Mouse (Mus musculus) cerebellum, adult 8-10 months (tissue): ENCODE results near the gene Timmdc1.

Source experiments
- DNase-seq: peaks from one replicate; pipeline ENCODE4 v3.0.0; 2022

Timmdc1 gene

DNA sequence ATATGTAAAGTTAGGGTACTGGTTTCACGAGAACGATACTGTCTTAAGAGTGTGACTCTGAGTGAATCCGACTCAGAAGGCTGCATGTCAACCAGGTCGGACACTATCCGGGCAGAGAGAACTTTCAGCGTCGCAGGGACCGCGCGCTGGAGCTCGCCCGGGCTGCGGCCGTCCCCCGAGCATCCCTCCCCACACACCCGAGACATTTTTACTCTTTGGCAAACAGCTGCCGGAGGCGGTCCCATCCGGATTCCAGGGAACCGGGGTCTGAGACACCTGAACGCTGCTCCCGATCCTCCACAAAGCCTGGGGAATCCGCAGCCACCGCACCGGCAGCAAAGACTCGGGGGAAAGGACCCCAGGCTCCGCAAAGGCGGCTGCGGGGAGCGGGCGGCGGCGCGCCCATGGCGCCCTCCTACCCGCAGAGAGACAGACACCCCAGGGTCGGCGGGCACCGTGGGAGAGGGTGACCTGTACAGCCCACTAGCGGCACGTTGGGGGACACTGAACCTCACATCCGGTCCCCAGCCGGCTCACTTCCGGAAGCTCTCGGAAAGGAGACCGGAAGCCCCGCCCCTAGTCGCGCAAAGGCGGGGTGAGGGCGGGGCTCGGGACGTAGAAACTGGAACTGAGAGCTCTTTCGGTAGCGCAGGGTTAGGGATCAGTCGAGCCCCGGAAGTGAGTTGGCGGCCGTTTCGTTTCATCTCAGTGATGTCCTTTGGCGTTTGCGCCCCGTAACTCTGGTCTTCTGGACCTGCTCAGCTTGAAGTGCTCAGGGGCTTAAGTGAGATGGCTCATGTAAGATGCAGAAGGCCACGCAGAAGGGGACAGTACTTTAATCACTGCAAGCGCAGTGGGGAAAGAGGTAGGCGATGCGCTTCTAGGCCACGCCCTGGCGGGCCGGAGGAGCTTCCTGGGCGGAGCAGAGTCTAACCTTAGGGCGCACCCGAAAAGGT, at the start of gene Timmdc1:
Timmdc1 (minus strand) TSS at position 535 of the 956 bp plus-strand sequence.
- peak; percentile 95 for DNase-seq

DNA sequence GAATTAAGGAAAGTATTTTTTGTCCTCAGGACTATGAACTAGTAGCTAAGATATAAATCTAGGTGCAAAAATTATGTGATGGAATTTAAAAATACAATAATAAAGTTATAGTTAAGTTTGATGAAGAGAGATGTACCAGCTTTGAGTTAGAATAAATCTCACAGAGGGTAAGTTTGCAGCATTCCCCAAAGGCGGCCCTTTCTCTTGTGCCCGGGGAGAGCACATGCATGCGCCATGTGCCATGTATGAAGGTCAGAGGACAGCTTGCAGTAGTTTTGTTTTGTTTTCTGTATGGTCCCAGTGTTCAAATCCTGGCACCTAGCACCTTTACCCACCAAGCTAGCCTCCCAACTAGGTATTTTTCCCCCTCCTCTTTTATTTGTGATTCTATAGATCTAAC, 49.0 kb upstream of the Timmdc1 start:
- no peak for DNase-seq

DNA sequence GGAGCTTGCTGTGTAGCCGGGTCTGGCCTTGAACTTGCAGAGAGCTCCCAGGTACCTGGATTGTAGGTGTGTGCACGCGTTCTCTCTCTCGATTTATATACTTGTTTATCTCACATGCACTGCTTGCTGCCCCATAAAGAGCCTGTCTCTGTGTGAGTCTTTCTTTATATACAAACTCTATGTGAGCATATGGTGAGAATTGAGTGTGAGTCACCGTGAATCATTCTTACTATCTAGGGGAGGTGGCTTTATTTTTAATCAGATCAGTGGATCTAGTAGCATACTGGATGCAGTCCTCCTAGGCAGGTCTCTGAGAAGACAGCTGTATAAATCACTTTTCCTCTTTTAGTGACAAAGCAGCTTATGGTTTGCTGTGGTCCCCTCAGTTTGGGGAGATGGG, 45.7 kb upstream of the Timmdc1 start:
- no peak for DNase-seq

DNA sequence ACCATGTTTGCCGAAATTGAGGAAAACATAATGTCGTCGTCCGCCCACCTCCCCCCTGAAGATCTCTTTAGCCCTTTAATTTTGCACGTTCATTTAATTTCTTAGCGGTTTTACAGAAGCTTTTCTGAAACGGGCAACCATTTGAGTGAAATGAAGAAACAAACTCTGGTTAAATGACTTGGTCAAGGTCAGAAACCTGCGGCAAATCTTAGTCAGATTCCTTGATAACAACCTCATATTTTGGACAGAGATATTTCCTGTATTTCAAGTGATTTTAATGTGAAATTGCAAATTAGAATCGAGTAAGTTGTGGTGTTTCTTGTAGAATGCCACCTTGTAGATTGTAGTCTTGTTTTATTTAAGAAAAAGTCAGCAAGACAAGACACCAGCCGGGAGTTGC, 41.1 kb upstream of the Timmdc1 start:
- no peak for DNase-seq

DNA sequence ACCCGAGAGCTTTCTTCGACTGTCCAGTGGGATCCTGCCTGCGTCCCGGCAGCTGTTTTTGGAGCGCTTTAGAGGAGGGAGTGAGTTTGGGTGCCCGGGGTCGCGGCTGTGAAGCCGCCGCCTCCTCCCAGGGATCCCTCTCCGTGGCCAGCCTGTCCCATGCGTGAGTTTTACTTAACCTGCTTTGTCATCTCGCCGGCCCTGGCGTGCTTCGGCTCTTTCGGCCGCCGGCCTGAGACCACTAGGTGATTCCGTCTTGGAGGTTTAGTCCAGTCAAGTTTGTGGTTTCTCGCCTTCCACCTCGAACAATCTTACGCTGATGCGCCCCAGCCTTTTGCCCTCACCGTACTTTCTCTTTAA, 40.5 kb upstream of the Timmdc1 start:
- no peak for DNase-seq

DNA sequence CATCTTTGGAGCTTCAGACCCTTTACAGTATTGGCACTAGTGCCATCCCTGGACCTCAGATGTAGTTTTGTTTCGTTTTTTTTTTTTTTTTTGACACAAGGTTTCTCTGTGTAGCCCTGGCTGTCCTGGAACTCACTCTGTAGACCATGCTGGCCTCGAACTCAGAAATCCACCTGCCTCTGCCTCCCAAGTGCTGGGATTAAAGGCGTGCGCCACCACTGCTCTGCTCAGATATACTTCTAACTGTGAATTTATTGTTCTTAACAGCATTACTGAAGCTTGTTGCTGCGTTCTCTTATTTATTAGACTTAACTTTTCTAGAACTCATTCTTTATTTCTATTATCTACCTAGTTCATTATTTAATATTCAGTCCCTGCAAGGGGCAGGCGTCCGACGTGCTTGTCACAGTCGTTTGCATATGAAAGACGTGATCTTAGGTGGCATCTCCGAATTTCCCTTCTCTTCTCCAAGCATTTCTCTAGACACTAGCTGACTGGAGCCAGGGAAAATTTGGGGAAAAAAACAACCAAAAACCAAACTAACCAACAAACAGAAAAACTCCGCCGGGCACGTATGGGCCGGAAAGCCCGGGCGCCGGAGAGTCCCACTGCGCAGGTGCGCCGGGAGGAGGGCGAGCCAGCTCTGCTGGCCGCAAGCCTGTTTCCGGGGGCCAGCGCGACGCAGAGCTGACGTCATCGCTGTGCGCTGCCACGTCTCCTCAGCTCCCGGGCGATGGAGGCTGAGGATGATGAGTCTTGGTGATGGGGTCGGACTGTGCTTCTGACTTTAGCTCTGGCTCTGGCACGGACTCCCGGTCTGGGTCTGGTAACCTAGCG, 39.9 kb upstream of the Timmdc1 start:
- DNase-seq, result peak; percentile 94

DNA sequence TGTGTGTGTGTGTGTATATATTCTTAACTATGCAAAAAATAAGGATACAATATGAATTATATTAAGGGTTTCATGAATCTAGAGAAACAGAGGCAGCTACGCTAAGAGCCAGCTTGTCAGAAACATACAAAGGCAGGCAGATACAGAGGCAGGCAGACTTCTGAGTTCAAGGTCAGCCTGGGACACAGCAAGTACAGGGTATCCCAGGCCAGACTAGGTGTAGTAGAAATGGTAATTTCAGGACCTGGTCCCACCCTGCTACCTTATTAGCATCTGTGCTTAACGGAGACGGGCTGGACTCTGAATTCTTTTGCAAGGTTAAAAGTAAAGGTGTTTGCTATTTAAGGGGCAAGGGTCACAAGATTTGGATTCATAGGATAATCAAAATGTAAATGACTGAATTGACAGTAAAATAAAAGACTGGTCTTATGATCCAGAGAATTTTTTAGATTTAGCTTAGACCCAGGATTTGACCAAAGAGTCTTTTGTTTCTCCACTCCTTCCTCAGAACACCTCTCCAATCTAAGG, 35.8 kb upstream of the Timmdc1 start, which contains the start of gene Tmem39a:
Tmem39a (plus strand) TSS at position 478 of the 528 bp plus-strand sequence.
- no peak for DNase-seq

DNA sequence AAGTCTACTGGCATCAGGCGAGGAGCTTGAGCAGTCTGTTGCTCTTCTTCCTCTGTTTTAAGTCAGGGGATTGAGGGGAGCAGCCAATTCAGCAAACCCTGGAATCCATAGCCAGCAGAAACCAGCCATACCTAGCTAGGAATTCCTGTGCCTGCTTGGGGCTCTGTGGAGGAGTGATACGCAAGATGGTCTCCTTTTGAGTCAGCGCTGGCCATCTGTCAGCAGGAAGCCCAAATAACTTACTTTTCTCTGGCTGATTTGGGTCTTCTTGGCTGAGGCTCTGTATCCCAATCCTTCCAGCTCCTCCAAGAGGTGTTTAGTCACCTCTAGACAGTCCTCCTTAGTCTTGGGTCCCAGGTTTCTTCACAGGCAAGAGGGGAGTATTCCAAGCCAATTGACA, 33.5 kb upstream of the Timmdc1 start:
- DNase-seq, result no peak

DNA sequence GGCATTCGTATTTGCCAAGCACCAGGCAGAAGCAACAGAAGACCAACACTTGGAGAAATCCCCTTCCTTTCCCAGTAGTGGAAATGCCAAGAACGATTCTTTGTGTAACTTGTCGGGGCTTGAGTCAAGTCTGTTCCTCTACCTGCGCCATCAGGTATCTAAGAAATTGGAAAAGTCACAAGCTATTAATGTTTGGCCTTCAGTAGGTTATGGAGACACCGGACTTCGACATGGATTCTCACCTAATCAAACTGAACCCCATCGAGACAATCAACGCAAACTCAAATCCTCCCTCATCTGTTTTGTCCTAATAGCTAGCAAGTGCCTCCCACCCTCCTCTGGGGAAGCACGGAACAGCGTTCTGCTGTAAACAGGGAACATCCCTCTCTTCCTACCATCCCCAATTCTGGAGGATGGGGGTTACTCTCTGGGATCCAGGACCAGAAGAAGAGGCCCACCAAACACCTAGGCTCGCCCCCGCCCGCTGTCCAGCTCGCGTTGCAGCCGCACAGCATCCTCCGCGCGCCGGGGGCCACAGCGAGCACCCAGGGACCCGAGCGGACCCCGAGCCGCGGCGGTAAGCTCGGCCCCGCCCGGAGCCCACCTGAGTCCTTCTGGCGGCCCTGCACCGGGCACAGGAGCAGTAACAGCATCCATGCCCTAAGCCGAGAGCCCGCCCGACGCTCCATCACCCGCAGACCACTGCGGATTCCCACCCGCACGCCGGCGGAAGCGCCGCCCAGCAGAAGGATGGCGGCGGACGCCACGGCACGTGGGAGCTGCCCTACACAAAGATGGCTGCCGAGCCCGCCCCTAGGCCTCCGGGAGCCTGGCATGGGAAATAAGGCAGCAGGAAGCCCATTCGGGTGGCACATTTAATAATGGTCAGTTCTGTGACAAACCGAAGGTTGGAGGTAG, 27.3 kb upstream of the Timmdc1 start, which contains the start of gene Poglut1:
Poglut1 (minus strand) TSS at position 780 of the 918 bp plus-strand sequence.
- peak; percentile 80 for DNase-seq

DNA sequence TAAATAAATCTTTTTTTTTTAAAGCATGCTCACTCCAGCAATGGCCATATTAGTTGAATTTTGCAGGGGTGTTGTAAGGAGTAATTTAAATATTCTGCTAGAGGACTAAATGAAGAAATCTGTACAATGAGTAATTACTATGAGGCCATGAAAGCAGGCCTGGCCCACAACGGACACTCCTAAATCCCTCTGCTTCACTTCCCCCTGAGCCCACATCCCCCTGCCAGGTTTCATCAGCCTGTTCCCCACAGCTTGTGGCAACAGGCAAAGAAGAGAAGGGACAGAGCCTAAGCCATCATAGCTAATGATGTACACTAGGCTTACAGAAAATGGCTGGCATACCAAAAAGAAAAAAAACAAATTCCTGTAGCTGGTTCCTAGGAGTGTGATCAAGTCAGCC, 25.5 kb upstream of the Timmdc1 start:
- DNase-seq, result no peak

DNA sequence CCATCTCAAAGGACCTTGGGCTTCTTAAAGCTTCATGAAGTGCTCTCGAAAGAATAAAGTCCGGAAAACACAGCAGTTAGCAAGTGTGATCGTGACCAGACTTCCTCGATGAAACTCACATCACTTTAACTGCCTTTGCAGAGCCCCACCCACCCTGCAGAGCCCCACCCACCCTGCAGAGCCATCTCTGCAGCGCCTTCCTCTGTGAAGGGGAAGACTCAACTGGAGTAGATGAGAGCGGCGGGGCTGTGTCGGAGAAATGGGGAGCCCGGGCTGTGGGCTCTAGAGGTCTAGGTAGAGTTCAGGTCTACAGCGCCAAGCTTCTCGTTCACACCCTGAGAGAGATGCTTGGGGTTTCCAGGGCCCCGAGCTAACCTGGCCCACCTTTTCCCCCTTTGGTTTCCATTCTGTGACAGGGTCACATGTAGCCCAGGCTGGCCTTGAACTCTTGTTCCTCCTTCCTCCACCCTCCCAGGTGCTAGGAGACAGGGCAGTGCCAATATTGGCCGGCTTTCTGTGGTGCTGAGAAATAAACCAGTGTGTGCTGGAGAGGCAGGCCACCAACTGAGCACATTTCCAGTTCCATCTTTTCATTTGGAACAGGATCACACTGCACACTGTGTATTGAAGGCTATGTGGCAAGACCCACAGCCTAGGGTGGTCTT, 16.4 kb upstream of the Timmdc1 start:
- DNase-seq, result no peak

DNA sequence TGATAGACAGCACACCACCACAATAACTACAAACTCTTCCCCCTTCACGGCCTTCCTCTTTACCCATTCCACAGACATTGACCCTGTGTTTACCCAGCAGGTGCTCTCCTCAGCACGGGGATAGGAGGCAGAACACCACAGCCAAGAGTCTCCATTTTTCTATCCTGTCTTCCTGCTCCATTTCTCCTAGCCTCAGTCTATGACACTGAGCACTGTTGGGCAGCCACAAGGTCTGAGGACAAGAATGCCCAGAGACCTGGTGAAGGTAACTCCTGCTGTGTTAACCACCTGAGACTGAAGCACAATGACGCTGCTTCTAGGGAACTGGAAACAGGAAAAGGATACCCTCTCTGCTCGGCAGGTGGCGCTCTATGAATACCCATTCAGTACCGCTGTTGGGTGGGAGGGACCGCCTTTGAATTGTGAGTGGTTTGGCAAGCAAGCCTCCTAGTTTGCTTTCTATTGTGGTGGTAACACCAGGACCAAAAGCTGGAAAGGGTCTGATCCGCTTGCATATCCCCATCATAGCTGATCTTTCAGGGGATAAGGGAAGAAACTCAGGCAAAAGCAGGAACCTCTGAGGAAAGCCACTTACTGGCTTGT, 14.2 kb upstream of the Timmdc1 start:
- peak; percentile 46 for DNase-seq

DNA sequence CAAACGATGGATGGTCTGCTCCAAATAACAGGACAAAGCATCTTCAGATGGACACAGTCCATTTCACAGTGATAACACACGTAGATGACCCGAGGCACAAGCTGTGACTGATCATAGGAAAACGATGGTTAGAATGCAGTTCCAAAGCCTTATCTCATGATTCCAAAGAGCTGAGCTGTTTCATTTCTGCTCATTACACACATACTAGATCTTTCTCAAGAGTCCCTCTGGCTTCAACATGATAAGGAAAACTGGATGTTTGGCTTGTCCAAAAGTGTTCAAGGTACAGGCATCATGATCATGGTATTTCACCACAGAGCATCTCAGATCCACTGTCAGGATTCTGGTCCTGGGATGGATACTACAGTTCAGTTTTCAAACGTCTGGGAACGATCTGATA, 3.8 kb upstream of the Timmdc1 start:
- no peak for DNase-seq

DNA sequence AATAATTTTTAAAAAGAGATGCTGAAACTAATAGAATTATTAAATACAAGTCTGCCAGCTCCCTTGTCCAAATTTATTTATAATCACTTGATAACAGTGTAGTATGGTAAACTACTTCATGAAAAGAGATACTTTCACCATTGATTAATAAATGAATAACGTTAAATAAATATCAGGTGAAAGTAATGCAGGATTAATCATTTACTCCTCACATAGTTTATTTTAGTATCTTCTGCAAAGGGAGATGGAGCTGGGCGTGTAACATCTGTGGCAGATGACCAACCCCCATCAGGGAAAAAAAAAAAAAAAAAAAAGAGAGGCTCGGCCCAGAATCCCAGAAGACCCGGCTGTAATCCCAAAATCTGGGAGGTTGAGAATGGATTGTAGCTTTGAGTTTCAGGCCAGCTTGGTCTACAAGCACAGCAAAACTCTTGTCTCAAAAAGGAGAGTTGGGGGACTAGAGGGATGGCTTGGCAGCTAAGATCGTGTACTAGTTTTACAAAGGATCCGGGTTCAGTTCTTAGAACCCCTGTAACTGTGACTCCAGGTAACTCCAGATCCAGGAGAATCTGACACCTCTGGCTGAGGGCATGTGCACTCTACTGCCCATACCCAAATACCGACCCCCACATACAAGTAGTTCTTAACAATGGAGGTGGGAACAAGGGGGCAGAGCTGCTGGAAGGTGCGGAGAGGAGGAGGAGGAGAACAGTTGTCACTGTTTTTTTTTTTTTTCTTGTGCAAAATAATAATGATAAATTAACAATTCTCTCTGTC, 1.1 kb downstream of the Timmdc1 start:
- no peak for DNase-seq

DNA sequence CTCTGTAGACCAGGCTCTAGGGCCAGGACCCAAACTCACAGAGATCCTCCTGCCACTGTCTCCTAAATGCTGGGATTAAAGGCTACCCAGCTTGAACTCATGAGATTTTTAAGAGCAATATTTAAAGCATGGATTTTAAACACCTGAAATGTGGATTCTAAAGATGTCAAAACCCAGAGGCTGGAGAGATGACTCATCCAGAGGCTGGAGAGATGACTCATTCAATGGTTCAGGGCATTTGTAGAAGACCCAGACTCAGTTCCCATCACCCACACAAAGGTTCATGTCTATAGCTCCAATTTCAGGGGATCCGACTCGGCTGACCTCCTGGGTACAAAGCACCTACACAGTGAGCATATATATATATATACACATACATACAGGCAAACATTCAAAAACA, 3.3 kb downstream of the Timmdc1 start:
- DNase-seq, result no peak

DNA sequence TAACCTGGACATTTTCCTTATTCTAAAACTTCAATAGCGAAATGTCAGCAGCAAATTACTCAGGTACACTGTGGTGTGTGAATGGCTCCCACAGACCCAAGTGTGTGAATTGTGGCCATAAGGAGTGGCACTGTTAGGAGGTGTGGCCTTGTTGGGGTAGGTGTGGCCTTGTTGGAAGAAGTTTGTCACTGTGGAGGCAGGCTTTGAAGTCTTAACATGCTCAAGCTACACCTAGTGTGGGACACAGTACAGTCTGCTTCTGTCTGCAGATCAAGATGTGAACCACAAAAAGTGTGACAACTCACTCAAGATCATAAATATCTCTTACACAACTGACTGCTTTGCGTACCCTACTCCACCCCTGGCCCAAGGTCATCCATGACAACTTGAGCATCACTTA, 11.6 kb downstream of the Timmdc1 start:
- DNase-seq, result no peak

DNA sequence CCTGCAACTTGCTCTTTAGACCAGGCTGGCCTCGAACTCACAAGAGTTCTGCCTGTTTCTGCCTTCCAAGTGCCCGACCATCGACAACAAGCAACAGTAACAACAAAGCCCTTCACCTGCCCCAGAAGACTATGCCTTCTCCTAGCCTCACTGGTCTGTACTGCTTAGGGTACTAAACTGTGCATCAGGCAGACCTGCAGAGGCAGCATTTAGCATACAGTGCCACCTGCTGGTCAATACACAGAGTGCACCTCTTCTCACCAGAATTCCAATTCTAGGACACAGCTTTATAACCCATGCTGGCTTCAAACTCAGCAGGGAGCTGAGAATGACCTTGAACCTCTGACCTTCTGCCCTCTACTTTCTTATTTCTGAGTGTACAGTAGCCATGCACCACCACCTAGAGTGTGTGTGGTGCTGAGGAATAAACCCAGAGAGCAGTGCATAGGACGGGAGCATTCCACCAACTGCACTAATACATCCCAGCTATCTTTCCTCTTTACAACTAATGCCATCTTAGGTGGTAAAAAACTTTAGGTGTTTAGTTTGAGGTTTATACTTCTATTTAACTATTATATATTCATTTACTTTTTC, 16.3 kb downstream of the Timmdc1 start:
- DNase-seq, result peak; percentile 61

DNA sequence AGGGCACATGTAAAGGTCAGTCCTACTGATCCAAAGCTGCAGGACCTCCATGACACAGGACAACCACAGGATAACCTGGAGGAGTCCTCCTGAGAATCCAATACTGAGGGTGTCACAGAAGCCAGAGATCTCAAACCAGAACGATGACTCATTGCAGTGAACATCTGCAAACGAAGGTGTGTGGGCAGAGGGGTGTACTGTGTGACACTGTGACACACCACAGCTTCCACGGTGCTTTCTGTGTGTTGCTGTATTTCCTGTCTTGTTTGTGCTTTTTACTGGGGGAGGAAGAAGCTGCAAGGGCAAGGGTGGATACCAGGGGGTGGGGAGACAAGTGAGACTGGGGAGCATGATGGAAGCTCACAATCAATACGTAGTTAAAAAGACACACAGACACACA, 18.9 kb downstream of the Timmdc1 start:
- DNase-seq, result no peak

DNA sequence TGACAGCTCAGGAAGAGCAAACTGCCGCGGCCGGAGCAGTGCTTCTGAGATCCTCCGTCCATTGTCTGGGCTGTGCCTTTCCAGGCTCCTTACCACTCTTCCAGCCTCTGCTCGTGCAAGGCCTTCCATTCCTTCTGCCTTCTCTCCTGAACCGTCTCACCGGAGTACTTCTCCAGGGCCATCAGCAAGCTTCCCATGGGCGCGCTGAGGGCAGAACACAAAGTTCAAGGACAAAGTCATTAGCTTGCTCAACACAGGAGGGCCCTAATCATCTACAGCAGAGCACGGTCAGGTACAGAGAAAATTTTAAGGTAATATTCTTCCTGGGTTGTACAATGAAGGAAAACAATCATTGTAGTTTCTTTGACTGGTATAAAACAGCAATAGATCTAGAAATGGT, 20.0 kb downstream of the Timmdc1 start:
- no peak for DNase-seq

DNA sequence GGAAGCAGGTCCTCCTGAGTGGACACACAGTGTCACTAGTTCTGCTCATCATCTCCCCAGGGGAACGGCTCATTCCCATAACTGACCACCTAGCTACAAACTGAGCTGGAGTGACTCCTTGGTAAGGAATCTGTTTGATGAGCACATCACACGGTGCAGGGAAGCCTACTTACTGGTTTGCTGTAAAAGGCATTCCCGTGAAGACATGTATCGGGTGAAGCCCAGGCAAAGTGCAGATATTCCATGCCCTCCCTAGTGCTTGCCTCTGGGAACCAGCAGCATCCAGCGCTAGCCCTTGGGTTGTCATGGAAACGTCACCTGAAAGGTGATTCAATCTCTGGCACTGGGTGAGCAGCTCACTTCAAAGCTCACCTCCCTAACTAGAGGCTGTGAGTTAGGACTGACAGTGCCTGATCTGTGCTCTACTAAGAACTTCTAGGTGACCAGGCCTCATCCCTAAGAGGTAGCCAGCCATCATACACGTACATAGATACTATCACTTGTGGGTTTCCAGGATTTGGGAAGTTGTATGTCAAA, 25.8 kb downstream of the Timmdc1 start:
- no peak for DNase-seq
